Mouse (Mus musculus): ENCODE data around the gene Ahnak2.

Gene Ahnak2

DNA sequence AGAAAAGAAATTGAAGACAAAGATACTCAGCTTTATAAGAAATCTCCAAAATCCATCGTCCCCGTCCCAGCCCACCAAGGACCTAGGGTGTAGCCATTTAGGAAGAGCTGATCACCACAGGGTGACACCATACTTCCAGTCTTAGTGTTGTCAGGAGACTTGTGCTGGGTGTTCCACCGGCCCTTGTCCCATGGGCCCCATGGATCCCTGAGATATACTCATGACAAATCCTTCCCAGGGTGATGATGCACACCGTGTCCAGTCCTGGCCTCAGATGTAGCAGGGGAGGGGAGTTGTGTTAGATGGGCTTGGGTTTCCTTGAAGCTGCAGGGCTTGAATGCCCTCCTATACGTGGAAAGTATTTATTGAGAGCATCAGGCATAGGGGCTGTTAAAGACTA is 44.6 kb downstream of the Ahnak2 start:
- no peak for DNase-seq

DNA sequence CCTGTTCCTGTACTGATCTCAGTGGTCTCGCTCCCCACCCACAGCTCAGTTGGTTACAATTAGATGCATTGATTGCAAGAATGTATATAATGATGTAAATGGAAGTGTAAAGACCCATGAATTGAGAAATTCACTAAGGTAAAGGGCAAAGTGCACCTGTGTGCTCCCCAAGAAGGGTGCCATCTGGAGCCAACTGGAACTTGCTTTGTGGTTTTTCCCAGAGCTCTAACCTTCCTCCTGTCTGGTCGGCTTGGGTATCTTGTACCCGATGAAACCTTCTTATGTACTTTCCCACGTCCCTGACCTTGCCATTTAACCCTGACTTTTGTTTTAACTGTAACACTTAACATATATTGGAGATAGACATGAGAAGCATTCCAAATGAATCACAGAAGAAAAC is 46.6 kb downstream of the Ahnak2 start:
- no peak for DNase-seq

DNA sequence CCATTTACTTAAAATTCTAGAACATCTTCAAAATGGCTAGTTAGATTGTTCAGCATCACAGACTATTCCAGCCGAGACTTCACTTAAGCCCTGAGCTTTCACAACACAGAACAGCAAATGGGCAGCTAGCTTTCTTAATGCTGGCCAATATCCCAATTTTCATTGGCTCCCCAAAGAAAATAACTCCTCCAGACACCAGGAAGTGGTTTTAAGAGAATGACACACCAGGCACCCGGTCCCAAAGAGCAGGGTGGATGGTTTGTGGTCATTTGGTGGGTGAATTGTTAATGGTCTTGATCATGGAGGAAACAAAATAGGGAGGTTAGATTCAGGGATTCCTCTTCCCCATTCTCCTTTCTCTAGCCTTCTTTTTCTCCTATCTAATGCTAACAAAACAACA is 50.1 kb downstream of the Ahnak2 start:
- DNase-seq, result no peak

DNA sequence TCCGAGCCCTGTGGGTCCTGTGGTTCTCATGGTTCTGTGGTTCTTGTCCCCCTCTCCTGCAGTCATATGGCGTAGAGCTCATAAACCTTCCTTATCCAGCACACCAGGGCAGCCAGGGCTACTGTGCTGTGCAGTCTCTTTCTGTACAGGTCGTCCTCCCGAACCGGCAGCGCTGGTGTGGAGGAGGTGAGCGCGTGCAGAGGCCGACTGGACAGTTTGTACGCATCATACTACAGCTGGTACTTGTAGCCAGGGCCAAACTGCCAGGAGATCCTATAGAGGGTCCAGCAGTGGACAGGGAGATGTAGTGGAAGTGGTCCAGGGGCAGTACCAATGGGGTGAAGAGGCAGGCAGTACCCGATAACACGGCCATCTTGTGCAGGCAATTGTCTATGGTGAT is 51.5 kb downstream of the Ahnak2 start:
- DNase-seq, result no peak

DNA sequence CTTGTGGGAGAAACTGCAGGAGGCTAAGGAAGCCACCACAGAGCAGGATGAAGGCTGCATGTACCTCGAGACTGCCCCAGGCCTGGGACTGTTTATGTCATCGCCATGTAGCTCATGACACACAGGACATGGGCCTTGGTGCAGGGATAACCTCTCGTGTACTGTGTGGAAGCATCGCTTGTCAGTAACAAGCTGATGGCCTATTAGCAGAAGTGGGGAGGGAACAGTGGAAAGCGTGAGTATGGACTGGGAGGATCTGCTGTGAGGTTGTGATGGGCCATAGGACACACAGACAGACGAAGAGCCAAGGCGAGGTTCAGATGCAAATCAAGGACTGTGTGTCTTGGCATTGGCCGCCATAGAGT is 54.9 kb downstream of the Ahnak2 start:
- DNase-seq, result peak; percentile 11

DNA sequence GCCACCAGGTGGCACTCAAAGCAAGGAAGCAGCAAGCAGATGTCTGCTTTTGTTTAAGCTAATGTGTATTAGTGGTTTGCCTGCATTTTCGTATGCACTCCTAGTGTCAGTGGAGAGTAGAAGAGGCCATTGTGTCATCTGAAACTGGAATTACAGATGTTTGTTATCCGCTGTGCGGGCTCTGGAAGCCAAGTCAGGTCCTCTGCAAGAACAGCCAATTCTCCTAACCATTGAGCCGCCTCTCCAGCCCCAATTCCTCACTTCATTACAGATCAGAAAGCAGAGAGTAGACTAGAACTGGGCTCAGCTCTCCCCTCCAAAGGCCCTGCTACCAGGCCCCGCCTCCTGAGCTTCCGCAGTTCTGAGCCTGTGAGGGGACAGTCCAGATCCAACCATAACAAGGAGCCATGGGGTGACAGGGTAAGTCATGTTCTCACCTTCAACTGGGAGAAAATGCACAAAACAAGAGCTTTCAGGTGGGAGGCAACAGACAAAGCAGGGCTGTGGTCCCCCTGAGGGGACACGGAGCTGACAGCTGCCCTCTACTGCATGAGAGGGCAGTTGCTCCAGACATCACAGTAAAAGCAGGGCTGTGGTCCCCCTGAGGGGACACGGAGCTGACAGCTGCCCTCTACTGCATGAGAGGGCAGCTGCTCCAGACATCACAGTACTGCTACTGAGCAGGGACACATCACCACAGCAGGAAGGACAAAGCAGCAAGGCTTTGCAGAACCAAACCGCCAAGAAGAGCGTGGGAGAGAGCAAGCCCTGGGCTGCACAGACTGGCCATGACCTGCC is 55.5 kb downstream of the Ahnak2 start:
- DNase-seq, result peak; percentile 32

DNA sequence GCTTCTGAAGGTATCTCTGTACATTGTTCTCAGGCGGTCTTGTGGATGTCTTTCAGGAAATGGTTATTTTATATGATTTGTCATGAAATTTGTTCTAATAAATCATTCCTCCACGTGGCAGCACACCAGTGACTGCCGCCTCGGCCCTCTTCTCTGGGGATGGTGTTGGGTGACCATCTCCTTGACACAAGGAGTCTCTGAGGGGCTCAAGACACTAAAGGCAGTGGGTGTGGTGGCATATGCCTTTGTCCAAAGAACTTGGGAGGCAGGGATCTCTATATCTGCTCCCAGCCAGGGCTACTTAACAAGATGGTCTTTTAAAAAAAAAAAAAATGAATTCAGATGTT is 56.0 kb downstream of the Ahnak2 start:
- DNase-seq, result no peak

DNA sequence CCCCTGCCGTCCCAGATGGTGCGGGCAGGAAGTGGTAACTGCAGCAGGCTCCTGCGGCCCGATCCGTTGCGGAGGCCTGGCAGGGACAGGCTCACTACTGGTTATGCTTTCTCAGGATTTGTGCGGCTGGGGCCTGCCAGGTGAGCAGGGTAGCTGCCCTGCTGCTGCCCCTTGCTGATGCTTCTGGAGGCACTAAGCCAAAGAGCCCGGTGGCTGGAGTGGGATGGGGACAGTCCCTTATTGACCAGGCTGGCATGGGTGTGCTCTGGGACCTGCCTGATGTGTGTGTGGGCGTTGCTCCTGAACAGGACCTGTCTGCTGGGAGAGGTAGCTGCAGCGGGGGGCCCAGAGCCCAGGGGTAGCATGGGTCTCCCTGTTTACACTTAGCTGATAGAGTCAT is 56.7 kb downstream of the Ahnak2 start:
- no peak for DNase-seq

DNA sequence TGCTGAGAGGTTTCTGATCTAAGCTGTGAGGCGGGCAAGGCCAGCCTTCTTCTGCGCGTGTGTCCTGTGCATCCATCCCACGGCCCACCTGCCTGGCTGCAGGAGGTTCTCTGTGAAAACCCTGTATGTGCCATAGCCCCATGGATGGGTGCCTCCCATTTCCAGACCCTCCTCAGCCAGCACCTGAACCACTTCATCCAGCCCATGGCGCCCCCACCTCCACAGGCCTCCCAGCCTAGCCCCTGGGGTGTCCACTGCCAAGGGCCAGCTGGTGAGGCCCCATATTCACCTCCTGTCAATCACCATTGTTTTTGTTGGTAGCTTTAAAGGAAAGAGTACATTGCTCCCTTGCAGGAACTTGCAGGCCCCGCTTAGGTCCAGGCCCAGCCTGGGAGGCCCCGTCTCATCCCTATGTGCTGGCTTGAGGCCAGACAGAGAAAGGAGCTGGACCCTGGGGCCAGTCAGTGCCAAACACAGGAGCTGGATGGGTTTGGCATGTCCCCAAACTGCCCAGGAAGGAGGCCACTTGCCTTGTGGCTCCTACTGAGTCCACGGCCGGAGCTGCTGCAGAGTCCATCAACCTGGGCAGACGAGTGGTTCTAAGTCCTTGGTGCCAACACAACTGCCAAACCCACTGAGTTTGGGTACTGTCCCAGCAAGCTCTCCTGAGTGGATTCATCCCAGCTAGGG is 57.4 kb downstream of the Ahnak2 start:
- DNase-seq, result peak; percentile 30

DNA sequence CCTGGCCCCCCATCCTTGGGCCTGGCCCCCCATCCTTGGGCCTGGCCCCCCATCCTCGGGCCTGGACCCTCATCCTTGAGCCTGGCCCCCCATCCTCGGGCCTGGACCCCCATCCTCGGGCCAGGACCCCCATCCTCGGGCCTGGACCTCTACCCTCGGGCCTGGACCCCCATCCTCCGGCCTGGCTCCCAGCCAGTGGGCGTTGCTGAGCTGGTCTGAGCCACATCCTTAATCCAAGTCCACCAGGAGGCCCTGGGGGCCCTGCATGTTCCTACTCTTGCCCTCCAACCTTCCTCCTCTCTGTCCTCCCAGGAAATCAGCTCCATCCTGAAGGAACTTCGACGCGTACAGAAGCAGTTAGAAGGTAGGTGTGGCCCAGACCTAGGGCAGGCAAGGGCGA is 58.2 kb downstream of the Ahnak2 start:
- no peak for DNase-seq

DNA sequence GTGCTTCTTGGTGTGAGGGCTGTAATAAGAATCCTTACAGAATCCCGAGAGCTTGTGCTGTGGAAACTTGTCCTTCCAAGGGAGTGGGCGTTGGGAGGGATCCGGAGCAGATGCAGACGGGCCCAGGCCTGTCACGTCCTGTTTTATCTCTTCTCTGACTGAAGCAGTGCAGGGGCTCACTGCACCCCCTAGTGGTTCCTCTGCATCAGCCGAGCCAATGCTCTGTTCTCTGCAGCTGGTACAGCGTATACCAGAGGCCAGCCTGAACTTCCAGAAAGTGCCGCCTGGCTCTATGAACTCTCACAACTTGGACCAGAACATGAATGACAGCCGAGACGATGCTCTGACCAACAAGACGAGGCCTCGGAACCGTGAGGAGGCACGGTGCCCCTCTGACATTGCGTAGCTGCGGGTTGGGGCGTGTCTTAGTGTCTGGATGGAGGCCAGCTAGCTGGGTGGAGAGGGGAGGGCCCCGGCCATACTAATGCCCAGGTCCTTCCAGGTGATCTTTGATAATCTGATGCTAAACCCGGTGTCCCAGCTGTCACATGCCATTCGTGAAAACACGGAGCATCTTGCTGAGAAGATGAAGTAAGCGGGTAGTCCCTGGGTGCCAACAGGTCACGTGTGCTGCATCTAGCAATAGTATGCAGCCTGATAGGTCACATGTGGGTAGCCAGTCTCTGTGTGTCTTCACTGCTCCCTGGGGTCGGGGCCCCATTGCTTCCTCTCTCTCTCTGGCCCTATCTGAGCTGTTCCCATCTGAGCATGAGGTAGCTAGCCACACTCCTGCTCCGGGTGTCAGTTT is 59.1 kb downstream of the Ahnak2 start:
- DNase-seq, result peak; percentile 71

DNA sequence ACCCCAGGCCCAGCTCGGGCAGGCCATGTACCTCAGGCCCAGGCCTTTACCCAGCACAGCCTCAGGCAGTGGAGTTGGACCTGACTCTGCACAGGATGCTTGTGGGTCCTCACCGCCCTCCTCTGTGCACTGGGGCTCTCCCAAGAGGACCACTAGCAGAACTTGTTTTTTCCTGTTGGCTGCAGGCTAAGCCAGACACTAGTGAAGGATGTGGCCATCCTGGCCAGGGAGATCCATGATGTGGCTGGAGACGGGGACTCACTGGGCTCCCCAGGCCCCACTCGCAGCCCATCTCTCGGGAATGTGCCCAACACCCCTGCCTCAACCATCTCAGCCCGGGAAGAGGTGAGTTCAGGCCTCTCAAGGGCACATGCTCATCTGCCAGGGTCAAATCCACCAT is 59.7 kb downstream of the Ahnak2 start:
- no peak for DNase-seq

DNA sequence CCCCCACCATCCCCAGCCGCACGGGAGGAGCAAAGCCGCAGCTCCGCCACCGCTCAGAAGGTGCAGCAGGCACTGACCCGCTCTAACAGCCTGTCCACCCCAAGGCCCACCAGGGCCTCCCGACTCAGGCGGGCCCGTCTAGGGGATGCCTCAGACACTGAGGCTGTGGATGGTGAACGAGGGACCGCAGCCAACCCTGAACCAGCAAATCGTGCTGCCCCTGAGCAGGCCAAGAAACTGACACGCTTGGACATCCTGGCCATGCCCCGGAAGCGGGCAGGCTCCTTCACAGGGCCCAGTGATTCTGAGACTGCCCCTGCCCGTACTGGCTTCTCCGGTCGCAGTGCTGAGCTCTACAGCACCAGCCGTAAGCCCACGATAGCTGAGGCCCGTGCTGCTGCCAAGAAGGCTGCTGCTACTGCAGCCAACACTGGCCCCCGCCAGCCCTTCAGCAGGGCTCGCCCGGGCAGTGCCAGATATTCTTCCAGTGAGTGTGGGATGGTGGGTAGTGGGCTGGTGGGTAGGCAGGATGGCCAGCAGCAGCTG is 63.4 kb downstream of the Ahnak2 start:
- peak; percentile 45 for DNase-seq

DNA sequence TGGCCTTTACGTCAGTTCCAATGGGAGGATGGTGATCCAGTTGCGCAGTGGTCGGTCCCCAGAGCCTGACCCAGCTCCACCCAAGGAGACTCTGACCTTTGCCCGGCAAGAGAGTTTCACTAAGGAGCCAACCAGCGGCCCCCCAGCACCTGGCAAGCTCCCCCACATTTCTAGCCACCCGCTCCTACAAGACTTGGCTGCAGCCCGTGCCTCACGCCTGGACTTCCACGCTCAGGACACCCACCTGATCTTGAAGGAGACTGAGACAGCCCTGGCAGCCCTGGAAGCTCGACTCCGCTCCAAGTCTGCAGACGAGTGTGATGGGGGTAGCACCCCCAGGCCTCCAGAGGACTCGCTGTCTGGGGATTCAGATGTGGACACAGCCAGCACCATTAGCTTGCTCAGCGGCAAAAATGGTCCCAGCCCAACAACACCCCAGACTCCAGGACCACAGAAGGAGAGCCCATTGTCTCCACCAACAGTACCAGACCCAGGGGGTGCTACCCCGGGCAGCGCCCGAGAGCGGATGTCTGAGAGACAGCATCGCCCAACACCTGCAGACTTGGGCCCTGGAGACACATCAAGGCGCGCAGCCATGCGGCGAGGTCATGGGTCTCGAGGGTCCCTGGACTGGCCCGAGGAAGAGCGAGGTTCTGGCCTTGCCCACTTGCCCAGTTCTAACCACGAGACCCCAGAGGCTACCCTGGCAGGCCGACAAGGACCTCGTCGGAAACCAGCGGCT is 64.0 kb downstream of the Ahnak2 start:
- peak; percentile 51 for DNase-seq

DNA sequence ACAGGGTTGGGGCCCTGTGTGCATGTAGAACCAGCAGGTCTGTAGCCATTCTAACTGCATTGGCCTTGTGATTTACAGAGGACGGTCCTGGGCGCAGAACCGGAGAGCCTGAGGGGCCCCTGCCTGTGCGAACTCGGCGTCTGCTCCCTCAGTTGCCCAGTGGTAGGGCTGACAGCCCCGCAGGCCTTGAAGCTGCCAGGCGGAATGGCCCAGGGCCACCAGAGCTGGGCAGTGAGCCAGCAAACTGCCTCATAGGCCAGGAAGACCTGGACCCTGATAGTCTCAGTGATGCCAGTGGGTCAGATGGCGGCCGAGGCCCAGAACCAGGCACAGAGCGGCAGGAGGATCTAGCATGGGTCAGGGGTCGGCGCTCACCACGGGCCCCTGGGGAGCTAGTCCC is 64.7 kb downstream of the Ahnak2 start:
- DNase-seq, result peak; percentile 95

DNA sequence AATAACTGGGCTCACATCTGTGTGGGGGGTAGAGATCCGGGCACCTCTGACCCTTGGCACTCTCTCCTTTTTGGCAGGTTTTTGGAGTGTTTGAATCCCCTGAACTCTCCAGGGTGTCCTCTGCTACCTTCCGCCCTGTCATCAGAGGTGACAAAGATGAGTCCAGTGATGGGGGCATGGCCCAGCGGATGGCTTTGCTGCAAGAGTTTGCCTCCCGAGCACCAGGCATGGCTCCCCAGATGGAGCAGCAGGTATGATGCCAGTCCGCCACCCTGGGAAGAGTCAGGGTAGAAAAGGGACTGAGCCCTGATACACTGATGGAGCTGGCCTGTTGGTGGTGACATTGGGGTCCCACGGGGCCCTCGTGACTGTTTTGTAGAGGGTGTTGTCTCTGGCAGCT is 65.4 kb downstream of the Ahnak2 start:
- no peak for DNase-seq

DNA sequence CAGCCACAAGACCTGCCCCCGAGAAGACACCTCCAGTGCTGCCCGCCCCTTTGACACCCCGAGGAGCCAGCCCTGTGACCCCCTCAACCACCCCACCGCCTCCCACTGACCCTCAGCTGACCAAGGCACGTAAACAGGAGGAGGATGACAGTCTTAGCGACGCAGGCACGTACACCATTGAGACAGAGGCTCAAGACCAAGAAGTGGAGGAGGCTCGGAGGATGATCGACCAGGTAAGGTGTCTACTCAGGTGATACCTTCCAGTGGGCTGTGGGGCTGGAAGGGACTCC is 65.9 kb downstream of the Ahnak2 start:
- no peak for DNase-seq

DNA sequence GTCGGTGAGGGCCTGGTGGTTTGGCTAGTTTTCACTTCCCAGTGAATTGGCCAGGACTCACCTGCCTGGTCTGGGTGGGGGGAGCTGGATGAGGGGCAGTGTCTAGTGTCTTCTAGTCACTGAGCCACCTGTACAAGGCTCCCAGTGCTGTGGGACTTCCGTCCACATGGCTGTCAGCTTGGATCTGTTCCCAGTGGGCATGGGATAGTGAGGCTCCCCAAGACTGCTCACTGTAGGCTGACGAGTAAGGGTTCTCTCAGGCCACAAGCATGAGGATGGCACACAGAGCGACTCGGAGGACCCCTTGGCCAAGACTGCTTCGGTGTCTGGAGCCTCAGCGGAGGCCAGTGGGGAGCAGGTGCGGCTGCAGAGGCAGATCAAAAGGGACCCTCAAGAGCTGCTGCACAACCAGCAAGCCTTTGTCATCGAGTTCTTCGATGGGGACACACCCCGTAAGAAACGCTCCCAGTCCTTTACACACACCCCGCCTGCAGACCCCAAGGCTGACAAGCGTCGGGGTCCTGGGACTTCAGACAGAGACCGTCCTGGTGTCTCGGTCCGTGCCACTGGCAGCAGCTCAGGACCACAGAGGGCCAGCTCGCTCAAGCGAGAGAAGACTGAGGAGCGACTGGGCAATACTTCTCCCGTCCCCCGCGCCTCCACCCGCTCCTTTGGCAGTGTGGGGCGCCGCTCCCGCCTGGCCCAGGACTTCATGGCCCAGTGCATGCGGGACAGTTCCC is 66.4 kb downstream of the Ahnak2 start:
- DNase-seq, result peak; percentile 41

DNA sequence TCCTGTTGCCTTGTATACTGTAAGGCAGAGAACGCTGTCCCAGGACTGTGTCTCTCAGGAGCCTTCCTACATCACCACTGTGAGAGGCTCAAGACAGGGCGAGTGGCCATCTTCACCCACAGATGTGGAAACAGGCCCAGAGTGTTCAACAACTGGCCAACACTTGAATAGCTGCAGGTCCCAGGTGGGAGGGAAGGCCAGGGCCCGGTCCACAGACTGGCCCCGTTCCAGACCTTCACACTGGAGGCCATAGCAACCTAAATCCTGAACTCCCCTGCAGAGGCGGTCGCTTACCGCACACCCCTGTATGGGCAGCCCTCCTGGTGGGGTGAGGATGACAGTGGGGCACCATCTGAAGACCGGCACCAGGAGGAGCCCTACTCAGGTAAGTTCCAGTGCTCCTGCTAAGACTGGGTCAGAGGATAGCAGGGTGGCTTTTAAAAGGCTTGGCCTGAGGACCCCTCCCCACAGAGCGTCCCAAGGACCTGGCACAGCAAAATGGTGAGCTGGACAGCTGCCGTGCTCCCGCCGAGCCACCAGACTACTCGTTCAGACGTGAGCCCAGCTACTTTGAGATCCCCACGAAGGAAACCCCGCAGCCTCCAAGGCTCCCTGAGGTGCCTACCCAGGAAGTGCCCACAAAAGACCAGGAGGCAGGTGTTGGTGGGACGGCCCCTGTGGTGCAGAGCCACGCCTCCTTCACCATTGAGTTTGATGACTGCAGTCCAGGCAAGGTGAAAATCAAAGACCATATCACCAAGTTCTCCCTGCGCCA is 67.4 kb downstream of the Ahnak2 start:
- no peak for DNase-seq

DNA sequence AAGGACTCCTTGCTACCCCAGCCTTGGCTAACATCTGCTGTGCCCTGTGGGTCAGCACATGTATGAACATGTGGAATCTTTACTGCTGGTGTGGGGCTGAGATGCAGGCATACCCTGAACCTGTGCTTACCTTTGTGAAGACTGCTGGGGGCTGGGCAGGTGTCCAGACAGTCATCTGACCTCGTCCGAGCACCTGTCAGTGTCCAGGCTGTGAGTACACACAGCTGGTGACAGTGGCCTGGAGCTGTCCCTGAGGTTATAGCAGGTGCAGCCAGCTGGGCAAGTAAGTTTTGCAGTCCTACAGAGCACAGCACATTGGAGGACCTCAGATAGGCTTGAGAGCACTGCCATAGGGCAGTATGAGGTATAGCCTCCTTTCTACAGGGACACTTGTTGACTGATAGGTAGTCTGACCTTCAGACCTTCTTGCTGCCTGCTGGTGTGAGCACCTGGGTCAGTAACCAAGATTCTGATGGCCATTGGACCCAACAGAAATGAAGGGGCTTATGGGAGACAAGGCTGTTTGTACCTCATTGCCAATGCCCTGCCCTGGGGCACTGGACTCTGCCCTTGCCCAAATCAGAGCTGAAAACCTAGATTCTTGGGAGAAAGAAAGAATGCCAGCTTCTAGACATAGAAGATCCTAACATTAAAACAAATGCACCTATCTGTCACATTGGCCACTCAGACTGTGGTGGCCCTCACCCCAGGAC is 68.2 kb downstream of the Ahnak2 start:
- peak; percentile 33 for DNase-seq

DNA sequence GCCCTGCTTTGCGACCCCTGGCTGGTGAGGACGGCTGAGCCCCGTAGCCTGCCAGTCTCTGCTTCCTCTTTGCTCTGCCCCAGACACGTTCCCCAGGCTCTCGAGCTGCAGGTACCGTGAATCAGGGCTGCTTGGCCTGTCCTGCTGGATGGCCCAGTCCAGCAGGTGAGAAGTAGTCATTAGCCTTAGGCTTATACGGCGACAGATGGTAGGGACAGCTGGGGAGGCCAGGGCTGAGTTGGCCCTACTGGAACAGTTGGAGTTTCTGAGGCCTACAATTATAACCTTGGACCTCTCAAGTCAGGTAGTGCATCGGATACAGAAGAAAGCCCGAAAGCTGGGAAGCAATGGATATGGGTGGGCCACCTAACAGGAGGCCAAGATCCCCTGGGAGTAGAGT is 69.9 kb downstream of the Ahnak2 start:
- DNase-seq, result peak; percentile 49
